Mouse (Mus musculus) forebrain, embryonic 16.5 days (tissue): ENCODE measurements around the gene Csnk1g2. TPM values are rescaled to one million over a fixed set of nuclear protein-coding genes. Genes with fewer than 3 reads are reported as not detected.
A peak's percentile ranks its signal among the peaks of the same experiment; 100 is the strongest.

Experiments used
- ATAC-seq: fragments of 200-750 bp; cut with Nextera tagmentation; 2 replicates; pipeline ENCODE4 v1.8.0; 2017; ENCODE audit warnings: mild to moderate bottlenecking, moderate library complexity
- H3K27ac ChIP-seq: fragments of 300-500 bp; sonication (generic); 2 replicates; pipeline ENCODE4 v1.5.1; 2014; ENCODE audit warnings: low read length, control low read depth
- H3K27me3 ChIP-seq: fragments of 300-500 bp; sonication (generic); replicated peaks from 2 replicates; pipeline ENCODE4 v1.6.1; 2014; ENCODE audit warnings: low read length; ENCODE audit not compliant: control insufficient read depth, insufficient read depth
- H3K36me3 ChIP-seq: fragments of 300-500 bp; sonication (generic); 2 replicates; pipeline ENCODE4 v1.6.1; 2014; ENCODE audit not compliant: control insufficient read depth, insufficient read depth
- H3K4me1 ChIP-seq: fragments of 300-500 bp; sonication (generic); replicated peaks from 2 replicates; pipeline ENCODE4 v1.6.1; 2014; ENCODE audit warnings: low read length; ENCODE audit not compliant: control insufficient read depth, insufficient read depth
- H3K4me2 ChIP-seq: fragments of 300-500 bp; sonication (generic); 2 replicates; pipeline ENCODE4 v1.6.1; 2014; ENCODE audit warnings: mild to moderate bottlenecking, low read length, control low read depth
- H3K4me3 ChIP-seq: fragments of 300-500 bp; sonication (generic); replicated peaks from 2 replicates; pipeline ENCODE4 v1.5.1; 2014; ENCODE audit warnings: mild to moderate bottlenecking, low read length, control low read depth
- H3K9ac ChIP-seq: fragments of 300-500 bp; sonication (generic); replicated peaks from 2 replicates; pipeline ENCODE4 v1.6.1; 2014; ENCODE audit warnings: low read depth, low read length, control low read depth
- H3K9me3 ChIP-seq: fragments of 300-500 bp; sonication (generic); 2 replicates; pipeline ENCODE4 v1.6.1; 2016; ENCODE audit warnings: low read length; ENCODE audit not compliant: control insufficient read depth
- WGBS: fragments of 180-500 bp; shearing (Covaris S2); extraction: QIAGEN DNeasy Blood & Tissue Kit; methylation state at CpG from one replicate; pipeline ENCODE4 v1.1.7; 2014; 5-methylcytosine and 5-hydroxymethylcytosine counted together
- polyA plus RNA-seq: library from polyadenylated mRNA; unstranded; fragments of >200 nt; fragmentation: Nextera tagmentation; extraction: Ambion mirVana; gene quantifications from 2 replicates; pipeline ENCODE4 v1.2.1, GENCODE M21; 2015

Gene Csnk1g2
- polyA plus RNA-seq, 1 experiment from 2014 or later = 96.9 TPM

- no peak for ATAC-seq
- H3K9me3 ChIP-seq = no peaks in the 10 kb centered on the region
- 85% methylated on average over 16 of the region's 19 CpGs for WGBS
- H3K27ac ChIP-seq = no peak overlapping the region
- H3K9ac ChIP-seq = no peak overlapping the region
- H3K27me3 ChIP-seq = no peaks in the 10 kb centered on the region
- H3K4me2 ChIP-seq = no peak overlapping the region
- H3K4me1 ChIP-seq = 0 out of 2 replicates have a peak, but pooled peaks cover 6% of the 10 kb centered on the region
- peaks cover 36% of the 10 kb centered on the region for H3K36me3 ChIP-seq
- H3K4me3 ChIP-seq = no peak overlapping the region
Measured at GRCm38 (mm10) chr10:80666837-80667412, 44.3 kb downstream of the Csnk1g2 start.

GRCm38 (mm10) chr10:80668614-80669013, 46.0 kb downstream of the Csnk1g2 start:
- H3K9ac ChIP-seq = no peak overlapping the region
- H3K4me1 ChIP-seq = peaks cover 21% of the 10 kb centered on the region
- no peaks in the 10 kb centered on the region for H3K9me3 ChIP-seq
- H3K27me3 ChIP-seq = no peaks in the 10 kb centered on the region
- H3K27ac ChIP-seq = no peak overlapping the region
- H3K4me3 ChIP-seq = no peak overlapping the region
- H3K36me3 ChIP-seq = peaks cover 36% of the 10 kb centered on the region
- 86% methylated on average over 11 of the region's 11 CpGs for WGBS
- ATAC-seq = no peak
- no peak overlapping the region for H3K4me2 ChIP-seq

GRCm38 (mm10) chr10:80669018-80669417, 46.4 kb downstream of the Csnk1g2 start:
- Histone ChIP-seq H3K4me3 (no peak overlapping the region), H3K4me2 (no peak overlapping the region), H3K9me3 (no peaks in the 10 kb centered on the region), H3K36me3 (peaks cover 36% of the 10 kb centered on the region), H3K9ac (no peak overlapping the region), H3K27ac (no peak overlapping the region), H3K27me3 (no peaks in the 10 kb centered on the region), H3K4me1 (peaks cover 25% of the 10 kb centered on the region)
- 90% methylated on average over 12 of the region's 12 CpGs for WGBS
- no peak for ATAC-seq

- peaks cover 34% of the 10 kb centered on the region for H3K4me1 ChIP-seq
- no peak overlapping the region for H3K27ac ChIP-seq
- no peak for ATAC-seq
- H3K36me3 ChIP-seq = peaks cover 36% of the 10 kb centered on the region
- no peak overlapping the region for H3K4me3 ChIP-seq
- H3K9me3 ChIP-seq = no peaks in the 10 kb centered on the region
- no peaks in the 10 kb centered on the region for H3K27me3 ChIP-seq
- WGBS = 97% methylated on average over 7 of the region's 7 CpGs
- no peak overlapping the region for H3K9ac ChIP-seq
- no peak overlapping the region for H3K4me2 ChIP-seq
Measured at GRCm38 (mm10) chr10:80669737-80670485, 47.3 kb downstream of the Csnk1g2 start.

- WGBS = 91% methylated on average over 2 of the region's 2 CpGs
- Histone ChIP-seq H3K36me3 (peaks cover 36% of the 10 kb centered on the region), H3K27ac (no peak overlapping the region), H3K4me3 (no peak overlapping the region), H3K27me3 (no peaks in the 10 kb centered on the region), H3K4me1 (peaks cover 34% of the 10 kb centered on the region), H3K4me2 (no peak overlapping the region), H3K9me3 (no peaks in the 10 kb centered on the region), H3K9ac (no peak overlapping the region)
- ATAC-seq = no peak
Measured at GRCm38 (mm10) chr10:80670531-80670930, 47.9 kb downstream of the Csnk1g2 start.

- 94% methylated on average over 4 of the region's 4 CpGs for WGBS
- H3K4me1 ChIP-seq = peaks cover 34% of the 10 kb centered on the region
- H3K4me2 ChIP-seq = no peak overlapping the region
- H3K9ac ChIP-seq = no peak overlapping the region
- H3K27ac ChIP-seq = no peak overlapping the region
- H3K36me3 ChIP-seq = peaks cover 34% of the 10 kb centered on the region
- ATAC-seq = no peak
- H3K9me3 ChIP-seq = no peaks in the 10 kb centered on the region
- no peak overlapping the region for H3K4me3 ChIP-seq
- H3K27me3 ChIP-seq = no peaks in the 10 kb centered on the region
Measured at GRCm38 (mm10) chr10:80671251-80671650, 48.6 kb downstream of the Csnk1g2 start.

- H3K36me3 ChIP-seq = peaks cover 27% of the 10 kb centered on the region
- no peak overlapping the region for H3K9ac ChIP-seq
- no peaks in the 10 kb centered on the region for H3K27me3 ChIP-seq
- H3K9me3 ChIP-seq = no peaks in the 10 kb centered on the region
- H3K27ac ChIP-seq = no peak overlapping the region
- H3K4me3 ChIP-seq = no peak overlapping the region
- WGBS = 89% methylated on average over 11 of the region's 11 CpGs
- H3K4me2 ChIP-seq = no peak overlapping the region
- ATAC-seq = no peak
- H3K4me1 ChIP-seq = peaks cover 38% of the 10 kb centered on the region
Measured at GRCm38 (mm10) chr10:80671936-80672690, 49.5 kb downstream of the Csnk1g2 start.

GRCm38 (mm10) chr10:80673690-80674089, 51.1 kb downstream of the Csnk1g2 start:
- H3K27ac ChIP-seq = no peak overlapping the region
- peak overlapping the region; percentile 95 for H3K9ac ChIP-seq
- no peak for ATAC-seq
- H3K4me2 ChIP-seq = peak overlapping the region; percentile 94
- no peaks in the 10 kb centered on the region for H3K9me3 ChIP-seq
- no peak overlapping the region for H3K4me3 ChIP-seq
- WGBS = 94% methylated on average over 3 of the region's 3 CpGs
- H3K27me3 ChIP-seq = no peaks in the 10 kb centered on the region
- H3K4me1 ChIP-seq = peaks cover 54% of the 10 kb centered on the region
- H3K36me3 ChIP-seq = peaks cover 12% of the 10 kb centered on the region

GRCm38 (mm10) chr10:80674161-80674711, 51.6 kb downstream of the Csnk1g2 start:
- H3K4me3 ChIP-seq = peak overlapping the region; percentile 93
- no peak for ATAC-seq
- no peaks in the 10 kb centered on the region for H3K27me3 ChIP-seq
- H3K4me2 ChIP-seq = peak overlapping the region; percentile 94
- no peaks in the 10 kb centered on the region for H3K9me3 ChIP-seq
- H3K4me1 ChIP-seq = peaks cover 59% of the 10 kb centered on the region
- no peak overlapping the region for H3K27ac ChIP-seq
- peaks cover 6% of the 10 kb centered on the region for H3K36me3 ChIP-seq
- peak overlapping the region; percentile 95 for H3K9ac ChIP-seq
- 67% methylated on average over 5 of the region's 5 CpGs for WGBS
